Mouse (Mus musculus): ENCODE data around the gene Cd4. TPM values are rescaled to one million over a fixed set of nuclear protein-coding genes. Genes with fewer than 3 reads are reported as not detected.
A peak's percentile ranks its signal among the peaks of the same experiment; 100 is the strongest.

The Cd4 gene
- polyA plus RNA-seq, 1 experiment: 2.7 TPM

DNA sequence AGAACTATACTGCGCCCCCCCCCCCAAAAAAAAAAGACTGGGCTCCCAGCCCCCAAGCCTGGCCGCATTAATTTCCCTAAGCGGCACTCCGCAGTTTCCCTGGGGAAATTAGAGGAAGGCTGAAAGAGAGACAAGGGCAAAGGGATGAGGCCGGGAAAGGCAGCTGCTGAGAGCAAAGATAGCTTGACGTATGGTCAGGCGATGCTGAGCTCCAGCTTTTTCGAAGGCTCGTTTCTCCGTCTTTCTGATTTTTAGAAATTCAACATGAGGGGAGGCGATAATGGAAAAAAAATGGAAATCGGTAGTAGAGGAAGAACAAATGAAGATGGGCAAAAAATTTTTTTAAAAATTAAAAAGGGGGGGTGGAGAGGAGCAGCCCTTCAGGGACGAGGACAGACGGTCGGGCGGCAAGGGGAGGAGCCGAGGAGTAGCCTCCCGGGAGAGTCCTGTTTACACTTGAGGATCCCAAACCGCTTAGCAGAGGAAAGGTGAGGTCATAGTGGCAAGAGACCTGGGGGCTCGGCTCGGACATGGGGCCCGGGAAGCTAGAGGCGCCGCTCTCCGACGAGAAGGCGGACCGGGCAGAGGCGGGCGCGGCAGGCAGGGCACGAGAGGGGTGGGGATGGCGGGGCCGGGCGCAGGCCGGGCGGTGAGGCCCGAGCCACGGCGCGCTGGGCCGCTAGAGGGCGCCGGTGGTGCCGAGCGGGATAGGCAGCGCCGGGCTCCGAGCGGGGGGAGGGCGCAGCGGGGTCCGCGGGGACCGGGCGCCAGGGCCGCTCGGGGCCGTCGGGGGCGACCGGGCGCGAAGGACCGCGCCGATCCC lies 28.9 kb upstream of the Cd4 start:
- TF ChIP-seq POLR2A (IDR thresholded peaks at IDR 0.05; ENCODE audit: borderline replicate concordance, extremely low read depth, low read depth, low read length) (0 out of 2 replicates have a peak, but pooled peaks have one; percentile 21), CTCF (IDR thresholded peaks at IDR 0.05; ENCODE audit: insufficient read depth, low read length) (peak; percentile 27; the same call in 1 of the 2 replicates)
- WGBS: 1% methylated on average over 52 of the region's 67 CpGs
- DNase-seq: peak; percentile 92
- H3K4me1 ChIP-seq (ENCODE audit: control insufficient read depth, insufficient read depth, low read length): peaks cover 19% of the 10 kb centered on the region
- peak overlapping the region; percentile 79 for H3K4me3 ChIP-seq (replicated peaks; ENCODE audit: extremely low read depth, low read depth, low read length)

DNA sequence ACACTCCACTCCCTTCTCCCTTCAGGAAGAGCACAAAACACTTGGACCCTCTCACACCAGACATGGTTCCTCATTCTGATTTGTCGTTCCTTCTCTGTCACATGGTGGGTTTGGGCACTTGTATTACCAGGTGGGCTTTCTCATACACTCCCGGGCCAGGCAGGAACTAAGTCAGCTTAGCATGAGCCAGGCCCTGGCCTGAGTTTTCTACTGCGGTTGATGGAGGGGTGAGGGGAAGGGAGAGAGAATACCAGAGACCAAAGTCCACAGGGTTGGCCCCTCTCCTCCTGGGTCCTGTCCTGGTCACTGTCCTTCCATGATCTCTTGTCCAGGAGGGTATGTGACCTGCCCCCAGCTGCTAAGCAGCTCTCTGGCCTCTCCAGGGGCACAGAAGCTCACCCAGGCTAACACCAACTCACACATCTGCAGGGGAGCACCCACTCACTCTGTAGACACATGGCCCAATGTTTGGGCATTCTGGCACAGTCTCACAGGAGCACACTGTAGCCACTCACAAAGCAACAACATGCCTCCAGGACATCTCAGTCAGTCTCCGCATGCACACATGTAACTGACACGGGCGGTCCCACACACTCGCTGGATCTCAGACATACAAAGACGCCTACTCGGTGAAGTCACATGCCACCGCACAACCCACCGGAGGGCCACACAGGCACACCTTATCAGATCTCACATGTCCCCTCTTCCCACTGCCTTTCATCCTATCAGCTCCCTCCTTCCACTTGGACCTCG lies 28.1 kb upstream of the Cd4 start:
- no peak for DNase-seq
- TF ChIP-seq POLR2A (IDR thresholded peaks at IDR 0.05; ENCODE audit: borderline replicate concordance, extremely low read depth, low read depth, low read length) (no peak; the same call in 1 of the 2 replicates), CTCF (IDR thresholded peaks at IDR 0.05; ENCODE audit: insufficient read depth, low read length) (no peak)
- Histone ChIP-seq H3K4me1 (ENCODE audit: control insufficient read depth, insufficient read depth, low read length) (peaks cover 13% of the 10 kb centered on the region), H3K4me3 (replicated peaks; ENCODE audit: extremely low read depth, low read depth, low read length) (peak overlapping the region; percentile 79)
- WGBS: 10% methylated on average over 12 of the region's 12 CpGs

- H3K4me1 ChIP-seq (ENCODE audit: control insufficient read depth, insufficient read depth, low read length): peaks cover 9% of the 10 kb centered on the region
- peak; percentile 70 for DNase-seq
- TF ChIP-seq CTCF (IDR thresholded peaks at IDR 0.05; ENCODE audit: insufficient read depth, low read length) (no peak), POLR2A (IDR thresholded peaks at IDR 0.05; ENCODE audit: borderline replicate concordance, extremely low read depth, low read depth, low read length) (peak; percentile 36; the same call in 1 of the 2 replicates)
- peak overlapping the region; percentile 79 for H3K4me3 ChIP-seq (replicated peaks; ENCODE audit: extremely low read depth, low read depth, low read length)
- 35% methylated on average over 22 of the region's 22 CpGs for WGBS
Observed at GRCm38 (mm10) chr6:124915160-124915941, 27.3 kb upstream of the Cd4 start.

- no peak for TF ChIP-seq POLR2A (IDR thresholded peaks at IDR 0.05; ENCODE audit: borderline replicate concordance, extremely low read depth, low read depth, low read length)
- no peak for TF ChIP-seq CTCF (IDR thresholded peaks at IDR 0.05; ENCODE audit: insufficient read depth, low read length)
- DNase-seq: no peak
- 82% methylated on average over 7 of the region's 7 CpGs for WGBS
- Histone ChIP-seq H3K4me1 (ENCODE audit: control insufficient read depth, insufficient read depth, low read length) (peaks cover 9% of the 10 kb centered on the region), H3K4me3 (replicated peaks; ENCODE audit: extremely low read depth, low read depth, low read length) (no peak overlapping the region)
Observed at GRCm38 (mm10) chr6:124914511-124914910, 26.5 kb upstream of the Cd4 start.

DNA sequence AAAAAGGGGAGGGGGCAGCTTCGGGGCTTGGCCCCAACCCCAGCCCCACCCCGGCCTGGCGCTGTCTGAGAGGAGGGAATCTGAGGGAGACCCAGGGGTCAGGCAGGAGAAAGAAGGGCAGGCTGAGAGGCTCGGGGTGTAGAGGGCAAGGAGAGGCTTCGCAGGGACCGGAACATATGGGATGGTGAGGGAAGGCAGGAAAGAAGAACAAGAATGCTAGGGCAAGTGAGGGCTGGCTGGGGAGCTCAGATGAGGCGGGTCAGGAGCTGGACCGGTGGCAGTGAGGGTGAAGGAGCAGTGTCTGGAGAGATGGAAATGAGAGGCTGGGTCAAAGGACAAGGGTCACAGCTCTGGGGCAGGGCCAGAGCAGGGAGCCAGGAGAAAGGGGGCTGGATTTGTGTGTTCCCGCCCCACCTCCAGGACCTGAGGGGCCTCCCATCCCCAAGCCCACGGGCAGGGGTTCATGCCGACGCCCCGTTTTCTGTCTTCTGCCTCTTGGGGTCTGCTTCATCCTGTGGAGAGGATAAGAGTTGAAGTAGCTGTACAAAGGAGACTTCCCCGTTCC lies 25.8 kb upstream of the Cd4 start:
- 75% methylated on average over 14 of the region's 14 CpGs for WGBS
- Histone ChIP-seq H3K4me3 (replicated peaks; ENCODE audit: extremely low read depth, low read depth, low read length) (no peak overlapping the region), H3K4me1 (ENCODE audit: control insufficient read depth, insufficient read depth, low read length) (peaks cover 9% of the 10 kb centered on the region)
- TF ChIP-seq CTCF (IDR thresholded peaks at IDR 0.05; ENCODE audit: insufficient read depth, low read length): no peak
- 0 out of 2 replicates have a peak, but pooled peaks have one; percentile 18 for TF ChIP-seq POLR2A (IDR thresholded peaks at IDR 0.05; ENCODE audit: borderline replicate concordance, extremely low read depth, low read depth, low read length)
- no peak for DNase-seq

- DNase-seq: no peak
- H3K4me1 ChIP-seq (ENCODE audit: control insufficient read depth, insufficient read depth, low read length): peaks cover 9% of the 10 kb centered on the region
Observed at GRCm38 (mm10) chr6:124913214-124913613, 25.2 kb upstream of the Cd4 start.

DNA sequence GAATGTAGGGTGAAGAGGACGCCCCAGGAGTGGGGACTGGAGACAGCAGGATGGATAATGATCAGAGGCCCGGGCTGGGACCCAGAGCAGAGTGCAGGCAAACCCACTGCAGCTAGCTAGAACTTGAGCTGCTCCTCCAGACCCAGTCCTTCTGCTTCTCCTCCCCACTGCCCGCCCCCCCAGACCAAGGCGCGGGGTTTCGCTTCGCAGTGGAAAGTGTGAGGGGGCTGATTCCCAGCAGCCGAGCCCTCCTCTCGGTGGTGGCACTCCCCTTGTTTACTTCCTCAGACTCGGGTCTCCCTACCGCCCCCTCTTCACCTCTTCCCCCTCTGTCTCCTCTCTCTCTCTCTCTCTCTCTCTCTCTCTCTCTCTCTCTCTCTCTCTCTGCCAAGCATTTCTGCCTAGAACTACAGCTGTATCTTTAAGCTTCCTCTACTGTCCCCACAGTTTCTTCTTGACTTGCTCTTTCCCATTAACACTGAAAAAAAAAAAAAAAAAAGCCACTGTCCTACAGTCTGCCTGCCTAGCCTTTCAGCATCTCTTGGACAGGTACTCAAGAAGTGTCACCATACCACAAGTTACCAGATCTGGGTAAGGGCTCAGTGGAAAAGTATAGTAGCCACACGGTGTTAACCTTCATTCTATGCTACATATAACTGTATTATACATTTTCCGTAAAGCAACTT lies 23.7 kb upstream of the Cd4 start, which contains the start of gene Lag3:
Lag3 (minus strand) TSS at position 173 of the 686 bp plus-strand sequence.
- no peak within 1 kb of the TSS for H3K4me3 ChIP-seq (replicated peaks; ENCODE audit: extremely low read depth, low read depth, low read length)
- H3K4me1 ChIP-seq (ENCODE audit: control insufficient read depth, insufficient read depth, low read length): peaks cover 9% of the 10 kb centered on the region
- TF ChIP-seq POLR2A (IDR thresholded peaks at IDR 0.05; ENCODE audit: borderline replicate concordance, extremely low read depth, low read depth, low read length) (no peak), CTCF (IDR thresholded peaks at IDR 0.05; ENCODE audit: insufficient read depth, low read length) (no peak)
- no peak for DNase-seq
- 13% methylated on average over 12 of the region's 13 CpGs for WGBS

More at GRCm38 (mm10) chr6:124913214-124913613, 25.2 kb upstream of the Cd4 start:
- H3K4me3 ChIP-seq (replicated peaks; ENCODE audit: extremely low read depth, low read depth, low read length): no peak overlapping the region
- TF ChIP-seq CTCF (IDR thresholded peaks at IDR 0.05; ENCODE audit: insufficient read depth, low read length) (no peak), POLR2A (IDR thresholded peaks at IDR 0.05; ENCODE audit: borderline replicate concordance, extremely low read depth, low read depth, low read length) (no peak)
- 42% methylated on average over 6 of the region's 6 CpGs for WGBS

- H3K4me3 ChIP-seq (replicated peaks; ENCODE audit: extremely low read depth, low read depth, low read length): no peak overlapping the region
- WGBS: 24% methylated on average over 32 of the region's 32 CpGs
- no peaks in the 10 kb centered on the region for H3K4me1 ChIP-seq (ENCODE audit: control insufficient read depth, insufficient read depth, low read length)
- TF ChIP-seq POLR2A (IDR thresholded peaks at IDR 0.05; ENCODE audit: borderline replicate concordance, extremely low read depth, low read depth, low read length): no peak
- no peak for TF ChIP-seq CTCF (IDR thresholded peaks at IDR 0.05; ENCODE audit: insufficient read depth, low read length)
- no peak for DNase-seq
Observed at GRCm38 (mm10) chr6:124910032-124910431, 22.0 kb upstream of the Cd4 start.

Data from lung, adult 2 months (tissue).